Mouse (Mus musculus): ENCODE data around the gene Gm20481.
"Not testable (repeated sequence)": the region's sequence is repeated elsewhere in the genome, so short reads cannot be mapped to it uniquely, and the experiment has no call there.

The Gm20481 gene

GRCm38 (mm10) chr17:34972069-34972749 lies 2.5 kb downstream of the Gm20481 start, which contains the start of the genes Hspa1a and Hspa1l:
Gene Hspa1a, minus strand, starts transcription at chr17:34972156.
Gene Hspa1l, plus strand, starts transcription at chr17:34972703.
- peak; percentile 83 to 84 for DNase-seq (ENCODE audit: low read depth in 1 of 2, low spot score in 2 of 2)

DNA sequence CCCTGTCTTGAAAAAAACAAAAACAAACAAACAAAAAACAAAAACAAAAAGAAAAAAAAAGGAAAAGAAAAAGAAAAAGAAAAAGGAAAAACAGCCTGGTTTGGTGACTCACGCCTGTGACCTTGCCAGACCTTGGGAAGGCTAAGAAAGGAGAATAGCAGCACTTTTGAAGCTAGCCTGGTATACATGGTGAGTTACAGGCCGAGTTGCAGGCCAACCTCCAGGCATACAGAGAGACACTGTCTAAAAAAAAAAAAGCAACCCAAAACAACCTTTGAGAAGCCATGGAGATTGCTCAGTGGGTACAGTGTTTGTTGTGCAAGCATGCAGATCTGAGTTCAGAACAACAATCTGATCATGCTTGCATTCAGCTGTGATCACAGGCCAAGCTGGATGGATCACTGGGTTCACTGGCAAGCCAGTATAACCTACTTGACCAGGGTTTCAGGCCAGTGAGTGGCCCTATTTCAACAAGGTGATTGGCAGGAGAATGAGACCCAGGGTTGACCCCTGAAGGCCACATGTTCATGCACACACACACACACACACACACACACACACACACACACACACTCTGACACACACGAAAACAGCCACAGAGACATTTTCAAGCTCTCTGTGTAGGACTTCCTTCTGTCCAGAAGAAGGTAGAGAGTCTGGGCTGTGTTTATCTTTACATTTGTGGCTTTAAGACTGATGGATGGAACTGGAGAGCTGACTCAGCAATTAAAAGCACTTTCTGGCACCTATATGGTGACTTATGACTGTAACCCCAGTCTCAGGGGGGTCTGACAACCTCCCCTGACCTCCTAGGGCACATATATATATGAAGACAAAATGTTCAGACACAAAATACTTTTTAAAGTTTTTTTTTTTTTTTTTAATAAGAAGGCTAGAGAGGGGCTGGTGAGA lies 6.1 kb downstream of the Gm20481 start:
- no peak for DNase-seq (ENCODE audit: low read depth in 1 of 2, low spot score in 2 of 2)

DNA sequence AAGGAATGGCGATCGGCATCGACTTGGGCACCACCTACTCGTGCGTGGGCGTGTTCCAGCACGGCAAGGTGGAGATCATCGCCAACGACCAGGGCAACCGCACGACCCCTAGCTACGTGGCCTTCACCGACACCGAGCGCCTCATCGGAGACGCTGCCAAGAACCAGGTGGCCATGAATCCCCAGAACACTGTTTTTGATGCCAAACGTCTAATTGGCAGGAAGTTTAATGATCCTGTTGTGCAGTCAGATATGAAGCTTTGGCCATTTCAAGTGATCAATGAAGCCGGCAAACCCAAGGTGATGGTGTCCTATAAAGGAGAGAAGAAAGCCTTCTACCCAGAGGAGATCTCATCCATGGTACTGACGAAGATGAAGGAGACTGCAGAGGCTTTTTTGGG lies 7.3 kb downstream of the Gm20481 start:
- no peak for DNase-seq (ENCODE audit: low read depth in 1 of 2, low spot score in 2 of 2)

GRCm38 (mm10) chr17:34978239-34978638 lies 8.5 kb downstream of the Gm20481 start:
- DNase-seq (ENCODE audit: low read depth in 1 of 2, low spot score in 2 of 2), result no peak

DNA sequence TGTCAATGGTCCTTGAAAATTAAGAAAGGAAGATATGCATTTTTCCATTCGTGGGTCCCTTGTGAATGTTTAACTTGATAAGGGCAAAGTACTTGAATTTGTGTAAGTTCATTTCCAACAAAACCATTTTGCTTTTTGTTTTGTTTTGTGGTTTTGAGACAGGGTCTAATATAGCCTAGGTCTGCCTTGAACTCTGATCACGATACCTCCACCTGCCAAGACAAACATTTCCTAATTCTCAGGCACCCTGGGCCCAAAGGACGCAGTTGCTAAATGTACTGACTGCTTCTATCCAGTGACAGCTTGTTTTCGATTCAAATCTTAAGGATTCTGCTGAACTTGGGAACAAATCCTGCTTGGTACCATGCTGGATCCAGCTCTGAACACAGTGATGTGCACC lies 9.9 kb downstream of the Gm20481 start:
- DNase-seq (ENCODE audit: low read depth in 1 of 2, low spot score in 2 of 2), result no peak

DNA sequence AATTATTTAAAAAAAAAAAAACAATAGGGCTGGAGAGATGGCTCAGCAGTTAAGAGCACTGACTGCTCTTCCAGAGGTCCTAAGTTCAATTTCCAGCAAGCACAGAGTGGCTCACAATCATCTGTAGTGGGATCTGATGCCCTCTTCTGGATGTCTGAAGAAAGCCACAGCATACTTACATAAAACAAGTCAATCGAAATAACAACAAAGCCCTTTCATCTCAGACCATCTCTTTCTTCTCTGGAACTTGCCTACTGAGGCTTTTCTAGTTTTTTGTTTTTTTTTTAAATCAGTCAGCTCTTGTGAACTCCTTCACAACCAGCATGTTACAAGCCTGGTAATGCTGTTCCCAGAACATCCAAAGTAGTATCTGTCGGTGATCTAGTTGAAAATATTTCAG lies 10.9 kb downstream of the Gm20481 start:
- DNase-seq (ENCODE audit: low read depth in 1 of 2, low spot score in 2 of 2), result no peak

GRCm38 (mm10) chr17:34981690-34982180 lies 12.0 kb downstream of the Gm20481 start, which contains the start of gene Lsm2:
Gene Lsm2, plus strand, starts transcription at chr17:34981862.
- DNase-seq (ENCODE audit: low read depth in 1 of 2, low spot score in 2 of 2), result peak; percentile 84 to 88

DNA sequence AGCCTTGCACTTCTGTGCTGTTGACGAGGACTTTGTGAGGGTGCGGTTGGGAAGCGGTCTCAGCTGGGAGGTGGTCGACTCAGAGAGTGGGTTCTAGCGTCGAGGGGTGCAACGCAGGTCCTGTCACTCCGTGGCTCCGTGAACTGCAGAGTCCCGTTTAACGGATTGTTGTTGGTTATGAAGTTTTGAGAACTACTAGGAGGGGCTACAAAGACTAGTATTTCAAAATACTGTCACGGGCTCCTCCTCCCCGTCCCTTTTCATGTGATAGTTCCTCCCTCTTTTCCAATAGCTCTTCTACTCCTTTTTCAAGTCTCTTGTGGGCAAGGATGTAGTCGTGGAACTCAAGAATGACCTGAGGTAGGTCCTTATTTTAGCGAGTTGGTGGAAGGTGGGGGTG lies 12.6 kb downstream of the Gm20481 start:
- no peak for DNase-seq (ENCODE audit: low read depth in 1 of 2, low spot score in 2 of 2)

DNA sequence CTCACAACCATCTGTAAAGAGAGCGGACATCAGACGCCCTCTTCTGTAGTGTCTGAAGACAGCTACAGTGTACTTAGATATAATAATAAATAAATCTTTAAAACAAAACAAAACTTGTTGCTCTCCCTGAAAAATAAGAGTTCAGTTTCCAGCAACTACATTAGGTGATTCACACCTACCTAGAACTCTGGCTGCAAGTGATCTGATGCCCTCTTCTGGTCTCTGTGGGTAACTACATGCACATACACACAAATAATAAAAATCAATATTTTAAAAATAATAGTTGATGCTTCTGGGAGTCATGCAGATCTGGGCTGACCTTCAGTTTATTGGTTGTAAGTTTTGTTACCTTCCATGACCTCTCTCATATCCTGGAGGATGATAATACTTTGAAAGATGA lies 14.5 kb downstream of the Gm20481 start:
- no peak for DNase-seq (ENCODE audit: low read depth in 1 of 2, low spot score in 2 of 2)

GRCm38 (mm10) chr17:34994751-34995150 lies 25.0 kb downstream of the Gm20481 start:
- no peak for DNase-seq (ENCODE audit: low read depth in 1 of 2, low spot score in 2 of 2)

GRCm38 (mm10) chr17:34995192-34995591 lies 25.5 kb downstream of the Gm20481 start:
- DNase-seq (ENCODE audit: low read depth in 1 of 2, low spot score in 2 of 2), result not testable (repeated sequence)

- DNase-seq (ENCODE audit: low read depth in 1 of 2, low spot score in 2 of 2), result not testable (repeated sequence)
Measured at GRCm38 (mm10) chr17:34995927-34996326, 26.2 kb downstream of the Gm20481 start.

- no peak for DNase-seq (ENCODE audit: low read depth in 1 of 2, low spot score in 2 of 2)
Measured at GRCm38 (mm10) chr17:34996411-34997141, 26.9 kb downstream of the Gm20481 start.

GRCm38 (mm10) chr17:34997142-34997483 lies 27.4 kb downstream of the Gm20481 start:
- no peak for DNase-seq (ENCODE audit: low read depth in 1 of 2, low spot score in 2 of 2)

DNA sequence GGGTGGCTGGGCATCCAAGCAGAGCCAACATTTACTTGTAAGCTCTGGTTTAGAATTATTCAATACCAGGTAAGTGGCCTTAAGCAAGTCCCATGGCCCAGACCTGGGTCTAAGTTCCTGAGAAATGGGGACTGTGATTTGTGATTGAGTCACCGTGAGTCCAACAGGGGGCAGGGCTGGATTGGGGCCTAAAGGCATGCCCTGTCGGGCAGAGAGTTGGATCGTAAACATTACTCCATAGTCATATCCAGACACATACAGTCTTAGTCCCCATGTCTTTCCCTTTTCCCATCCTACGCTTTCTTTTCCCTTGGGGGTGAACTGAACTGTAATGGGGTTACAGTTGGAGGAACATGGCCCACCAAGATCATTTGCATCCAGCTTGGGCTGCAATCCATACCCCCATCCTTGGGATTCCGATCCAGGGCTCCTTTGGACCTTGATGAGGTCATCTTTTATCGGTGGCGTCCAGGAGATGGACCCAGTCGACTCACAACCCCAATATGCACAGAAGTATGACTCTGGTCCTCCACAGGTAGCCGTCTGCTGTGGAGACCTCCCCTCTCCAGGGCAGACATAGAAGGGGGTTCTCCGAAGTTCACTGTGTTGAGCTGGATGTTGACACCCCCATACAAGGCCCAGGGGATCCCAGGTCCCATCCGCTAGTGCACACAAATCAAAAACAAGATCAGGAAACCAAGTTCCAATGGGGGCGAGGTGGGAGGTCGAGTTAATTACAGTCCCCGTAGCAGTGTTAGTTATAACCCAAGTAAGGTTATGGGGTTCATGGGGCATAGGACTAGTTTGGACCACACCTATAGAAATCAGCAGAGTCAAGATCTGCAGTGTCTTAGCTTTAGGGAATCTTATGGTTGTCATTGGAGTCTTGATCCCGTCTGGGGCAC lies 29.1 kb downstream of the Gm20481 start:
- DNase-seq (ENCODE audit: low read depth in 1 of 2, low spot score in 2 of 2), result no peak

DNA sequence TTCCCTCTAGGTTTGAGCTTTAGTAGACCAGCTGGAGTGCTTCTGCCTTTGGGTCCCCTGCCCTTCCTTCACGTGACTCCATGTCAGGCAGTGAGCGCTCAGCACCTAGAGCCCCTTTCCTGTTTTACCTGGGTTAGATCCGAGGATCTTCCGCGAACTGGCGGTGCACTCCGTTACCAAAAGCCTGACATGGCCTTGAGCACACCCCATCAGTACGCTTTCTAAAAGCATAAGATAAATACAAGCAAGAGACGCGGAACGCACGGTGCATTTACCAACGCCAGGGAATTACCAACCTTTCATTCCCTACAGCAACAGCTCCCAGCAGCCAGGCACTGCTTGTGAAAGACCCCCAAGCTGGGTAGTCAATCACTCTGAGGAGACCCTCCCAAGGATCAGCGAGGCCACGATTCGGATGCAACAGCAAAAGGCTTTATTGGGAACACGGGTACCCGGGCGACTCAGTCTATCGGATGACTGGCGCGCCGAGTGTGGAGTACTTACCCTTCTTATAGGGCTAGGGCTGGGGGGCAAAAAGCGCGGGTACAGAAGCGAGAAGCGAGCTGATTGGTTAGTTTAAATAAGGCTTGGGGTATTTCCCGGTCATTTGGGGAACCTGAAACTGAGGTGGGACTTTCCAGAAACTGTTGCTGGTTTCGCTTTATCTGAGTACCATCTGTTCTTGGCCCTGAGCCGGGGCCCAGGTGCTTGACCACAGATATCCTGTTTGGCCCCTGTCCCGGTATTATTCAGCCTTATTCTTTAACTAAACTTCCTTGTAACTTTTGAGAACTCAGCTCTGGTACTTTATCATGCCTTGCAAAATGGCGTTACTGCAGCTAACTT lies 30.4 kb downstream of the Gm20481 start:
- DNase-seq (ENCODE audit: low read depth in 1 of 2, low spot score in 2 of 2), result not testable (repeated sequence)

GRCm38 (mm10) chr17:35000717-35001451 lies 31.2 kb downstream of the Gm20481 start, which contains the start of gene Vars:
Gene Vars, plus strand, starts transcription at chr17:35000987.
- DNase-seq (ENCODE audit: low read depth in 1 of 2, low spot score in 2 of 2), result peak; percentile 71 to 81

DNA sequence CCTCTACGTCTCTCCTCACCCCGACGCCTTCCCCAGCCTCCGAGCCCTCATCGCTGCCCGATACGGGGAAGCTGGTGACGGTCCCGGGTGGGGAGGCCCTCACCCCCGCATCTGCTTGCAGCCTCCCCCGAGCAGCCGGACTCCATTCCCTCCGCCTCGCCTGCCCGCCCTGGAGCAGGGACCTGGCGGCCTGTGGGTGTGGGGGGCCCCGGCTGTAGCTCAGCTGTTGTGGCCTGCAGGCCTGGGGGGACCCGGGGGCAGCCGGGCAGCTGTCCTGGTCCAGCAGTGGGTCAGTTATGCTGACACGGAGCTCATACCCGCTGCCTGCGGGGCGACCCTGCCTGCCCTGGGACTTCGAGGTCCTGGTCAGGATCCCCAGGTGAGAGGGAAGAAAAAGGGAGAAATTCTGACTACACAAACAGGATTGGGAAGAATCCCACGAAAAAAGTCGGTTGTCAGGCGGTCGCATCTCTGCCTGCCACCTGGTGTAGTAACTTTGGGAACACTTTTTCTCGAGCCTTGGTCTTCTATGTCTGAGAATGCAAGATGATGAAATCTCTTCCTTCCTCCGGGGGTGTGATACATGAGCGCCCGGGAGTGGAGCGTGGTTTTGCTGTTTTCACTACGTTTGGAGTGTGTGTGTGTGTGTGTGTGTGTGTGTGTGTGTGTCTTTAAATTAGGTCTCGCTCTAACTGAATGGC lies 31.9 kb downstream of the Gm20481 start:
- DNase-seq (ENCODE audit: low read depth in 1 of 2, low spot score in 2 of 2), result no peak
